ENCODE assay signal across 9 mouse cellular contexts in genomic region chr4:126156617-126157016, GRCm38 (mm10). TPM values are rescaled to one million over a fixed set of nuclear protein-coding genes. Genes with fewer than 3 reads are reported as not detected.
DNase-seq lines count a peak whose midpoint lies in the region; ATAC-seq and TF ChIP-seq lines count a peak whose summit lies in the region.
"Had no signal": no experiment of that assay in that cellular context is flagged by ENCODE, and none has a peak within 500 bp of the region (broad histone marks: within the 10 kb centered on the region; RNA-seq: fewer than 3 reads in every experiment).

No protein-coding gene starts in this region.

- H3K27me3 ChIP-seq in kidney, adult 2 months (replicated peaks; ENCODE audit: control insufficient read depth, insufficient read depth, low read length), result no peaks in the 10 kb centered on the region
- H3K27me3 ChIP-seq: embryonic facial prominence, embryonic 12.5 days had no signal

- WGBS in kidney, adult 2 months, result 63% methylated on average over 5 of the region's 5 CpGs
- 62% methylated on average over 5 of the region's 5 CpGs for WGBS in olfactory bulb, adult 2 months

- DNase-seq in kidney, adult 2 months, result no peak
- no peak for DNase-seq in kidney, postnatal 14 days
- peak; percentile 89 for DNase-seq in ES-CJ7 (ENCODE audit: low read depth, low spot score)
- no peak for DNase-seq in frontal cortex, adult 2 months (ENCODE audit: extremely low spot score in 1 of 2, low spot score in 1 of 2)
- DNase-seq in cerebellum, postnatal 36 days, result no peak
- no peak for DNase-seq in layer of hippocampus, adult 11-12 months (ENCODE audit: low spot score)

- TF ChIP-seq CTCF in kidney, adult 2 months (conservative IDR thresholded peaks at IDR 0.05; ENCODE audit: insufficient read depth, insufficient read length, low read depth, low read length), result peak; percentile 73
- TF ChIP-seq CTCF in olfactory bulb, adult 2 months (IDR thresholded peaks at IDR 0.05; ENCODE audit: insufficient read depth, low read depth, low read length), result peak; percentile 55; the same call in 1 of the 2 replicates

- ATAC-seq in erythroid progenitor cell, adult 5-6 weeks (replicated peaks; ENCODE audit: low FRiP score, poor library complexity, severe bottlenecking), result 0 out of 2 replicates have a peak, but pooled peaks have one; percentile 54

- TF ChIP-seq POLR2A in kidney, adult 2 months (IDR thresholded peaks at IDR 0.05; ENCODE audit: low read depth, low read length), result no peak
- TF ChIP-seq POLR2A in olfactory bulb, adult 2 months (IDR thresholded peaks at IDR 0.05; ENCODE audit: insufficient read depth, low read depth, low read length), result no peak

- no peak overlapping the region for H3K27ac ChIP-seq in kidney, adult 2 months (ENCODE audit: insufficient read depth, low read depth, low read length)
- no peak overlapping the region for H3K27ac ChIP-seq in olfactory bulb, adult 2 months (ENCODE audit: insufficient read depth, low read depth, low read length)

- H3K4me3 ChIP-seq in kidney, adult 2 months (ENCODE audit: insufficient read depth, low read depth, low read length), result no peak overlapping the region
- H3K4me3 ChIP-seq in olfactory bulb, adult 2 months (ENCODE audit: insufficient read depth, low read depth, low read length), result no peak overlapping the region
- H3K4me3 ChIP-seq: embryonic facial prominence, embryonic 12.5 days had no signal

- no peaks in the 10 kb centered on the region for H3K36me3 ChIP-seq in kidney, adult 2 months (ENCODE audit: control insufficient read depth, insufficient read depth, low read length)

- H3K4me1 ChIP-seq in kidney, adult 2 months (ENCODE audit: control insufficient read depth, insufficient read depth, low read length), result peaks cover 5% of the 10 kb centered on the region
- no peaks in the 10 kb centered on the region for H3K4me1 ChIP-seq in olfactory bulb, adult 2 months (ENCODE audit: control insufficient read depth, insufficient read depth, low read length)

RNA-seq across cellular contexts. Expression of gene Sh3d21, which starts 6.7 kb away (rescaled TPM):
- polyA plus RNA-seq in kidney, adult 2 months (2012; rRNA removed), result 5.0 and 5.5 TPM in 2 replicates
- total RNA-seq in erythroid progenitor cell, adult 5-6 weeks (2015; ENCODE audit: low replicate concordance), result 1.8 TPM in 1 of 2 replicates, not detected in the other
- total RNA-seq in erythroid progenitor cell, adult 5-6 weeks (2017; ENCODE audit: low replicate concordance), result 0.90 TPM in 1 of 2 replicates, not detected in the other
- not detected in 2 replicates for polyA plus RNA-seq in olfactory bulb, adult 2 months (2012; ENCODE audit: insufficient read depth, insufficient read length, low replicate concordance, missing spikeins)
- 1.0 TPM in 2 replicates for polyA plus RNA-seq in frontal cortex, adult 2 months (2012; rRNA removed)

RNA-seq across cellular contexts. Expression of gene Eva1b, which starts 9.1 kb away (rescaled TPM):
- polyA plus RNA-seq in kidney, adult 2 months (2012; rRNA removed), result 68.8 and 101 TPM in 2 replicates
- not detected in 2 replicates for total RNA-seq in erythroid progenitor cell, adult 5-6 weeks (2015; ENCODE audit: low replicate concordance)
- total RNA-seq in erythroid progenitor cell, adult 5-6 weeks (2017; ENCODE audit: low replicate concordance), result 0.51 TPM in 1 of 2 replicates, not detected in the other
- polyA plus RNA-seq in olfactory bulb, adult 2 months (2012; ENCODE audit: insufficient read depth, insufficient read length, low replicate concordance, missing spikeins), result not detected in 2 replicates
- 8.6 and 9.3 TPM in 2 replicates for polyA plus RNA-seq in frontal cortex, adult 2 months (2012; rRNA removed)

RNA-seq across cellular contexts. Expression of gene Thrap3, which starts 45.9 kb away (rescaled TPM):
- polyA plus RNA-seq in kidney, adult 2 months (2012; rRNA removed), result 40.4 and 51.0 TPM in 2 replicates
- 169 and 213 TPM in 2 replicates for total RNA-seq in erythroid progenitor cell, adult 5-6 weeks (2015; ENCODE audit: low replicate concordance)
- 298 and 354 TPM in 2 replicates for total RNA-seq in erythroid progenitor cell, adult 5-6 weeks (2017; ENCODE audit: low replicate concordance)
- polyA plus RNA-seq in olfactory bulb, adult 2 months (2012; ENCODE audit: insufficient read depth, insufficient read length, low replicate concordance, missing spikeins), result 165 and 783 TPM in 2 replicates
- polyA plus RNA-seq in frontal cortex, adult 2 months (2012; rRNA removed), result 95.8 and 103 TPM in 2 replicates

RNA-seq across cellular contexts. Expression of gene Stk40, which starts 52.9 kb away (rescaled TPM):
- polyA plus RNA-seq in kidney, adult 2 months (2012; rRNA removed), result 38.3 and 38.9 TPM in 2 replicates
- 4.7 and 10.1 TPM in 2 replicates for total RNA-seq in erythroid progenitor cell, adult 5-6 weeks (2015; ENCODE audit: low replicate concordance)
- total RNA-seq in erythroid progenitor cell, adult 5-6 weeks (2017; ENCODE audit: low replicate concordance), result 2.4 and 6.4 TPM in 2 replicates
- polyA plus RNA-seq in olfactory bulb, adult 2 months (2012; ENCODE audit: insufficient read depth, insufficient read length, low replicate concordance, missing spikeins), result not detected in 2 replicates
- polyA plus RNA-seq in frontal cortex, adult 2 months (2012; rRNA removed), result 18.9 and 22.2 TPM in 2 replicates
